Mouse (Mus musculus): ENCODE measurements around the gene Fgfrl1. TPM values are rescaled to one million over a fixed set of nuclear protein-coding genes. Genes with fewer than 3 reads are reported as not detected.
A peak's percentile ranks its signal among the peaks of the same experiment; 100 is the strongest.

Gene Fgfrl1
- polyA plus RNA-seq, 1 experiment from 2014 or later: 14.9 TPM

GRCm38 (mm10) chr5:108655381-108655780 lies 36.8 kb upstream of the Fgfrl1 start:
- H3K4me3 ChIP-seq (ENCODE audit: low read depth, low read length): no peak overlapping the region
- H3K9ac ChIP-seq (ENCODE audit: low read depth, low read length): no peak overlapping the region
- TF ChIP-seq CTCF (IDR thresholded peaks at IDR 0.05; ENCODE audit: low read depth): no peak

GRCm38 (mm10) chr5:108655891-108656650 lies 36.1 kb upstream of the Fgfrl1 start:
- Histone ChIP-seq H3K27me3 (replicated peaks; ENCODE audit: control insufficient read depth, insufficient read depth, low read length) (no peaks in the 10 kb centered on the region), H3K4me2 (replicated peaks; ENCODE audit: low read depth) (no peak overlapping the region), H3K36me3 (ENCODE audit: control insufficient read depth, insufficient read depth) (peaks cover 66% of the 10 kb centered on the region), H3K4me1 (replicated peaks; ENCODE audit: control insufficient read depth, insufficient read depth, low read length) (peaks cover 3% of the 10 kb centered on the region; the same call in 1 of the 2 replicates), H3K9ac (ENCODE audit: low read depth, low read length) (no peak overlapping the region), H3K9me3 (ENCODE audit: control insufficient read depth) (no peaks in the 10 kb centered on the region), H3K4me3 (ENCODE audit: low read depth, low read length) (no peak overlapping the region), H3K27ac (ENCODE audit: low read depth, low read length) (no peak overlapping the region)
- 90% methylated on average over 15 of the region's 15 CpGs for WGBS
- TF ChIP-seq CTCF (IDR thresholded peaks at IDR 0.05; ENCODE audit: low read depth): no peak
- ATAC-seq: no peak

More at GRCm38 (mm10) chr5:108655381-108655780, 36.8 kb upstream of the Fgfrl1 start:
- Histone ChIP-seq H3K9me3 (ENCODE audit: control insufficient read depth) (no peaks in the 10 kb centered on the region), H3K4me2 (replicated peaks; ENCODE audit: low read depth) (no peak overlapping the region), H3K4me1 (replicated peaks; ENCODE audit: control insufficient read depth, insufficient read depth, low read length) (peaks cover 3% of the 10 kb centered on the region; the same call in 1 of the 2 replicates), H3K27ac (ENCODE audit: low read depth, low read length) (no peak overlapping the region), H3K27me3 (replicated peaks; ENCODE audit: control insufficient read depth, insufficient read depth, low read length) (no peaks in the 10 kb centered on the region), H3K36me3 (ENCODE audit: control insufficient read depth, insufficient read depth) (peaks cover 72% of the 10 kb centered on the region)
- 96% methylated on average over 9 of the region's 9 CpGs for WGBS
- ATAC-seq: no peak

DNA sequence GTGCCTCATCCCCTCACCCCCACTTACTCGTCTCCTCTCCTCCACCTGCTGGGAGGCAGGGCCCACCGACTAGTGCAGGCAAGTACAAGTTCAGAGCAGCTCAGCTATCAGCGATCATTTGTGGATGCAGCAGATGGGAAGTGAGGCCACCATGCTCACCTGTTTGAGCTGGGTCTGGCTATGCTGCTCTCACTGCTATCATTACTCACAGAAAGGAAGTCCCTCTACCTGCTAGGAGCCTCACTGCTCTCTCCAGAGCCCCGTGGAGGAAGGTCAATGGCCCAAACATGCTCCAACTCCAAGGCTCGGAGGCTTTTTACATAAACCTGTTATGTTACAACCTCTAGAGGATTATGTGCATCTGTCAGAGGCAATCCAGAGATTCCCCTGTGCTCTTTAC lies 34.8 kb upstream of the Fgfrl1 start:
- H3K4me1 ChIP-seq (replicated peaks; ENCODE audit: control insufficient read depth, insufficient read depth, low read length): peaks cover 3% of the 10 kb centered on the region; the same call in 1 of the 2 replicates
- no peak overlapping the region for H3K9ac ChIP-seq (ENCODE audit: low read depth, low read length)
- no peak overlapping the region for H3K4me2 ChIP-seq (replicated peaks; ENCODE audit: low read depth)
- H3K36me3 ChIP-seq (ENCODE audit: control insufficient read depth, insufficient read depth): peaks cover 55% of the 10 kb centered on the region
- no peak overlapping the region for H3K27ac ChIP-seq (ENCODE audit: low read depth, low read length)
- no peaks in the 10 kb centered on the region for H3K9me3 ChIP-seq (ENCODE audit: control insufficient read depth)
- ATAC-seq: no peak
- WGBS: 79% methylated on average over 5 of the region's 5 CpGs
- no peak for TF ChIP-seq CTCF (IDR thresholded peaks at IDR 0.05; ENCODE audit: low read depth)
- H3K4me3 ChIP-seq (ENCODE audit: low read depth, low read length): no peak overlapping the region
- H3K27me3 ChIP-seq (replicated peaks; ENCODE audit: control insufficient read depth, insufficient read depth, low read length): no peaks in the 10 kb centered on the region

- H3K9me3 ChIP-seq (ENCODE audit: control insufficient read depth): no peaks in the 10 kb centered on the region
These were observed 33.6 kb upstream of the Fgfrl1 start for GRCm38 (mm10) chr5:108658611-108659010.

GRCm38 (mm10) chr5:108659698-108660631 lies 32.2 kb upstream of the Fgfrl1 start, which contains the start of gene Idua:
Gene Idua (plus strand): TSS chr5:108660331.
- peak within 1 kb of the TSS; percentile 88 for H3K27ac ChIP-seq (ENCODE audit: low read depth, low read length)
- peak; percentile 64 for ATAC-seq
- peak within 1 kb of the TSS; percentile 77 for H3K4me3 ChIP-seq (ENCODE audit: low read depth, low read length)
- H3K27me3 ChIP-seq (replicated peaks; ENCODE audit: control insufficient read depth, insufficient read depth, low read length): no peaks in the 10 kb centered on the region
- 7% methylated on average over 24 of the region's 24 CpGs for WGBS
- no peak for TF ChIP-seq CTCF (IDR thresholded peaks at IDR 0.05; ENCODE audit: low read depth)
- peak within 1 kb of the TSS; percentile 86 for H3K9ac ChIP-seq (ENCODE audit: low read depth, low read length)
- peak within 1 kb of the TSS; percentile 86 for H3K4me2 ChIP-seq (replicated peaks; ENCODE audit: low read depth)
- H3K4me1 ChIP-seq (replicated peaks; ENCODE audit: control insufficient read depth, insufficient read depth, low read length): no peaks in the 10 kb centered on the region; the same call in 1 of the 2 replicates
- peaks cover 30% of the 10 kb centered on the region for H3K36me3 ChIP-seq (ENCODE audit: control insufficient read depth, insufficient read depth)
- H3K9me3 ChIP-seq (ENCODE audit: control insufficient read depth): no peaks in the 10 kb centered on the region

More at GRCm38 (mm10) chr5:108658611-108659010, 33.6 kb upstream of the Fgfrl1 start:
- ATAC-seq: no peak
- H3K9ac ChIP-seq (ENCODE audit: low read depth, low read length): no peak overlapping the region
- H3K4me2 ChIP-seq (replicated peaks; ENCODE audit: low read depth): peak overlapping the region; percentile 86
- H3K4me1 ChIP-seq (replicated peaks; ENCODE audit: control insufficient read depth, insufficient read depth, low read length): peaks cover 3% of the 10 kb centered on the region; the same call in 1 of the 2 replicates
- H3K4me3 ChIP-seq (ENCODE audit: low read depth, low read length): no peak overlapping the region
- 82% methylated on average over 1 of the region's 1 CpGs for WGBS
- no peak for TF ChIP-seq CTCF (IDR thresholded peaks at IDR 0.05; ENCODE audit: low read depth)
- no peaks in the 10 kb centered on the region for H3K27me3 ChIP-seq (replicated peaks; ENCODE audit: control insufficient read depth, insufficient read depth, low read length)
- H3K27ac ChIP-seq (ENCODE audit: low read depth, low read length): 0 out of 2 replicates have a peak overlapping the region, but pooled peaks have one; percentile 7
- H3K36me3 ChIP-seq (ENCODE audit: control insufficient read depth, insufficient read depth): peaks cover 43% of the 10 kb centered on the region
